Mouse (Mus musculus) v-Abl transformed pro-B cells (cell line): ENCODE data around the gene S100a5.

Experiments used
- in situ Hi-C, 2 experiments: fragments of 400-800 bp; cut with MboI; formaldehyde crosslinking; loops; one replicate each; pipeline ENCODE4 v1.15.1; 2025; ENCODE audit not compliant: unreplicated experiment in 2 of 2

Gene S100a5

DNA sequence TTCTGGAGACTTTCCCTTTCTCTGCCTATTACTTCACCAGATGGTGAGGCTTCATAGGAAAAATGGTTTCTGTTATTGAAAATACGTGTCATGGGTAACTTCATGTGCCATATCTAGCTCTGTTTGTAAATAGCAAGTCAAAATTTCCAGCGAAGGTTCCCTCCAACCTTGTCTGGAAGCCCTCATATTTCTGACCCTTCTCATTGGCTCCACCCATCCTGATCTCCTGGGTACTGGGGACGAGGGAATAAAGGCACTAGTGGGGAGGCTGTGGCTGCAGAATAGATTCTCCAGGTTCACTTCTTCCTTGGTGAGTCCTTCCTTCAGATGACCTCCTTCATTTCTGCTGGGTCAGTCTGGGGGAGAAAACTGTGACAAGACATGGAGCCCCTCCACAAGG lies at the start of gene S100a5:
S100a5 (plus strand) TSS at position 301 of the 400 bp plus-strand sequence.
- in situ Hi-C loops: loop anchor here in 1 of 2 experiments (25.0 kb wide), 1 partner anchor 396 kb away; the partner anchor contains the start of genes Rab13 and Rps27

- in situ Hi-C loops: no loop called here
These were observed 48.2 kb upstream of the S100a5 start, which contains the start of gene S100a3 for GRCm38 (mm10) chr3:90560008-90560628. Gene S100a3 (plus strand): TSS chr3:90560578.

DNA sequence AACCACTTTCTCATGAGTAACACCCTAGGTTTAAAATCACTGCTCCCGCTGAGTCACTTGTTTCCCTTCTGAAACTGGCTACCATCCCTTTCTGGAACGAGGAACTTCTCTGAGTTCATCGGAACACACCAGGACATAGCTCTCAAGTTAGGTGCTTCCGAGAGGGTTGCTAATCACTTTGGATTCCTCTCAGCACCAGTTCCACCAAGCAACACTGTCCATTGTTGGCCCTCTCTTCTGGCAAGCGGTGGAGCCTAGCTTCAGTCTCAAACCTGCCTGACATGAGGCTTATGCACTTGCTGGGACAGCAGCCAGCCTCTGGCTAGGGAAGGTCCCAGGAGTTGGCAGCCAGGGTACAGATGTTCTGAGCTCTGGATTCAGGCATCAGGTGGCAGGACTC lies 33.6 kb upstream of the S100a5 start:
- in situ Hi-C loops: no loop called here

DNA sequence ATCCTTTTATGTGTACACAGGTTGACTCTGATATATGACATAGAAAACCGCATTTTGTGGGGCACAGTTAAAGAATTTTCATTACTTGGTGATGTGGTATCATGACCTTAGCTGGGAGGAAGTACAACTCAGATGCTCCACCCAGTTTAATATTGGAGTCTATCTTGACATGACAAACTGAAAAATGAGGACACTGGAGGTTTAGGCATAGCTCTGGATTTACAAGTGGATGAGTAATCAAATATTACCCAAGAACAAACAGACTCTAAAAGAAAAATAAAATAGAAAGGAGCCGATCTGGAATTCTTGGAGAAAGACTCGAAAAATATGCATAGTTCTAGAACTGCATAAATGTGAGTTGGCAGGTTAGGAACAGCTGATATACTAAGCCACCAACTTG lies 33.0 kb upstream of the S100a5 start:
- in situ Hi-C loops: no loop called here

DNA sequence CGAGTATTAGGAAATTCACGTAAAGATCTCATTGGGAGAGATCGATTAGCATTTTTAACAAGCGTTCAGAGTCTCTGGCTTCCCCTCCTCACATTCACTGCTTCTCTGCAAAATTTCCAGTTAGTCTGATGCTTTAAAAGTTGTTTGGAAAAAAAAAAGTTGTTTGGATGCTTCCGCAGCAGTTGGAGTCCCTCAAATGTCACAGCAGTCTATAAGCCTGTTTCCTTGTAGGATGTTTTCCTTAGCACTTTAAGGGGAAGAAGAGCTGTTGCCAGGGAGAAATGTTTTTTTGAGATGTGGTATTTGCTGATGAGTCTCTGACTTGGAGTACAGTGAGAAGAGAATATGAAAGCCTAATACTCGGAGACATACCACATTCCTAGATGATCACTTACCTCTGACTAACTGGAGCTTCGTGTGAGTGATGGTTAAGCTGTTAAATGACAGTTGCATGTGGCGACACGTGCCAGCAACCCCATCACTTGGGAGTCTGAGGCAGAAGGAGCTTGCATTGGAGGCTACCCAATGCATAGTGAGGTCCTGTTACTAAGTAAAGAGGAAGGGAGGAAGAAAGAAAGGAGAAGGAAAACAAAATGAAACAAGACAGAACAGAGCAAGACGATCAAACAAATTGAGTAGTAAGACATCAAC lies 31.8 kb upstream of the S100a5 start:
- in situ Hi-C loops: no loop called here

DNA sequence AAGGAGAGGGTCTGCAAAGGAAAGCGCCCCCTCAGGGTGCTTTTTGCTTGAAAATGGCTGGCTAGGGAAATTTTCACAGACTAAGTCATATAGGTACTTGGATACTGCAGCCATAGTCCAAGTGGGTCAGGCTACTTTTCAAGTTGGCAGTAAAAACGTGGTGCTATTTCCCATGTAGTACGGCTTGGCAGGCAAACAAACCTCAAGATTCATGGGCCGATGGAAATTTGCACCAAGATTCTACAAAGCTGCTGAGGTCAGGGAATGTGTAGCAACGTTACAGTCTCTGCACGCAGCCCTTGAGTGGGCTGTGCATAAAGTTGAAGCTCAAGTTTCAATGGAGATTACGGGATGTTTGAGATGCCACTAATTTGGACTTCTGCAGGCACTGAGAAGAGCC lies 28.9 kb upstream of the S100a5 start:
- in situ Hi-C loops: no loop called here

- in situ Hi-C loops: loop anchor here (5.0 kb wide), 1 partner anchor 36 kb away; no protein-coding TSS in a partner anchor
These were observed 27.2 kb upstream of the S100a5 start for GRCm38 (mm10) chr3:90581141-90581540.

DNA sequence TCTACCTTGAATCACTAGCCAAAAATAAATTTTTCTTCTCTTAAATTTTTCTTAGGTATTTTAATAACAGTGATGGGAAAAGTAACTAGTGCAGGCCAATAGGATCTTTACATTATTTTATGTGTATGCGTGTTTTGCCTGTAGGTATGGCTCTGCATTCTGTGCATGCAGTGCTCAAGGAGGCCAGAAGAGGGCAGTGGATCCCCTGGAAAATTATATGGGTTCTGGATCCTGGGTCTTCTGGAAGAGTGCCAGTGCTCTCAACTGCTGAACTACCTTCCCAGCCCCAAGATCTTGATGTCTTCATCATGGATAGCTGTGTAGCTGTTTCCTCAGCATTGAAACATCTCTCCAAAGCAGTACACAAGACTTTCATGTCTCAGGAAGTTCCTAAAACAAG lies 26.2 kb upstream of the S100a5 start:
- in situ Hi-C loops: loop anchor here (5.0 kb wide), 1 partner anchor 35 kb away; no protein-coding TSS in a partner anchor

DNA sequence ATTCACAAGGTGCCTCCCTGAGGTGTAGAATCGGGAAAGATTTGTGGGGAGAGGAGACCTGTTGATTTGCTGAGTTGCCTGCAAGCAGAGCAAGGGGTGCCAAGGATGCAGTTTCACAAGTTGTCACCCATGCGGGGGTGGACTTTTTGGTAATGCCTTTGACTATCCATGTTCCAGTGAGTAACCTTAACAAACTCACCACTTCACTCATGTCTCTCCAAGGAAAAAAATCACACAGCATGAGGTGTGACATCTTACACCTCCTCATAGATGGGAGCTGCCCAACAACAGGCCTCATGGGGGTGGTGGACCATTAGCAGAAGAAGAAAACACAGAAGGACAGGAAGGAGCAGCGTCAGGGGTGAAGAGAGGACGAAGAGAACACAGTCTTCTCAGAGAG lies 25.8 kb upstream of the S100a5 start:
- in situ Hi-C loops: loop anchor here (5.0 kb wide), 1 partner anchor 35 kb away; no protein-coding TSS in a partner anchor

- in situ Hi-C loops: loop anchor here (5.0 kb wide), 1 partner anchor 33 kb away; no protein-coding TSS in a partner anchor
These were observed 24.4 kb upstream of the S100a5 start for GRCm38 (mm10) chr3:90583893-90584292.

- in situ Hi-C loops: loop anchor here in 1 of 2 experiments (5.0 kb wide), 2 partner anchors 62 to 93 kb away; partner anchors contain the start of gene Snapin
These were observed 22.7 kb upstream of the S100a5 start for GRCm38 (mm10) chr3:90585595-90585994.

DNA sequence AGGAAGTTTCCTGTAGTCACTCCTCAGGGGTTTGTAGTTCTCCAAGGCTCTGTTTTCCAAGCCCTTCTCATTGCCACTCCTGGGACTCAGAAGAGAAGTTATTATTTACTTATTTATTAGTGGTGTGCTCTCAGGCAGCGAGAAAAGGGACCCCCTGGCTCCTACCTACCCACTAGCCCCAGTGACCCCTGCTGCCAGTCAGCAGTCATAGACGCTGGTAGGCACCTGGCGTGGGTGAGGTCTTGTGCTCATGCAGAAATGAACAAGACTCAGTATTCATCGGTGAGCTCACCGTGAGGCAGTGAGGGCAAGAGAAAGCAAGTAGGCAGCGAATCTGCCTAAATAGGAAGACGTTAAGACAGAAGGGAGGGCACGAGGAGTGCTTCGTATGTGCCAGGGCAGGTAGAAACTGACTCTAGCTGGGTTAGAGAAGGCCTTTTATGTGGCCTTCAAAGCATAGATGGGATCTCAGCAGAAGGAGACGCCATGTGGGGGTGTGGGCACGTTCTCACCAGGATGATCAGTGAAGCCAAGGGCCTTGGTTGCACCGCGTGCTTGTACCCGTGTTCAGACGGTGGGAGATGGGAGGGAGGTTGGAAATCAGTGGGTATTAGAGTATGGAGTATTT lies 22.2 kb upstream of the S100a5 start:
- in situ Hi-C loops: loop anchor here in 1 of 2 experiments (5.0 kb wide), 2 partner anchors 61 to 94 kb away; partner anchors contain the start of gene Snapin

GRCm38 (mm10) chr3:90586906-90587305 lies 21.4 kb upstream of the S100a5 start:
- in situ Hi-C loops: loop anchor here in 1 of 2 experiments (5.0 kb wide), 2 partner anchors 60 to 95 kb away; partner anchors contain the start of gene Snapin

DNA sequence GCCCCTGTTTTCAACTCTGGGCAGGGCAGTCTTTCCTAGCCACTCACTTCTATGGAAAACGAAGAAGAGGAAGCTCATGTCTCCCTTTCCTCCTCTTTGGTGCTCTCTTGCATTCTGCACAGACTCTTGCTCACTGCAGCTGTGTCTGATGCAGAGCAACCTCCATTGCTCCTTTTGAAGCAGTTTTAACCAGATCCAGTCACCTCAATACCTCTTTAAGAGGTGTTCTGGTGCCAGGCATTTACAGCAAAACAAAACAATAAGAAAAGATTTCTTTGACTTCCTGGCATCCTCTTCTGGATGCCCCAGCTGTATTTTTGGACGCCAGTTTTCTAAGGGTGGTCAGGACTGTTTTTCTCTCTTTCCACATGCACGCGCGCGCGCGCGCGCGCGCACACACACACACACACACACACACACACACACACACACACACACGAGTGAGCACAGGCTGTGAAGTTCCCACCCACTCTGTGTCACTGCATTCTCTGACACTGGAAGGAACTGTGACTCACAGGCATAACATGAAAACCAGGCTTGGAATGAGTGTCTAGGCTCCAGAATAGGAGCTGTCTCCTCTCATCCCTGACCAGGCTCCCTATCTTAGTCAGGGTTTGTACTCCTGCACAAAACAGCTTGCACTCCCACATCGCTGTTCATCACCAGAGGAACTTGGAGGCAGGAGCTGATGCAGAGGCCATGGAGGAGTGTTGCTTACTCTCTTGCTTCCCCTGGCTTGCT lies 20.8 kb upstream of the S100a5 start:
- in situ Hi-C loops: loop anchor here in 1 of 2 experiments (5.0 kb wide), 2 partner anchors 60 to 95 kb away; partner anchors contain the start of gene Snapin

DNA sequence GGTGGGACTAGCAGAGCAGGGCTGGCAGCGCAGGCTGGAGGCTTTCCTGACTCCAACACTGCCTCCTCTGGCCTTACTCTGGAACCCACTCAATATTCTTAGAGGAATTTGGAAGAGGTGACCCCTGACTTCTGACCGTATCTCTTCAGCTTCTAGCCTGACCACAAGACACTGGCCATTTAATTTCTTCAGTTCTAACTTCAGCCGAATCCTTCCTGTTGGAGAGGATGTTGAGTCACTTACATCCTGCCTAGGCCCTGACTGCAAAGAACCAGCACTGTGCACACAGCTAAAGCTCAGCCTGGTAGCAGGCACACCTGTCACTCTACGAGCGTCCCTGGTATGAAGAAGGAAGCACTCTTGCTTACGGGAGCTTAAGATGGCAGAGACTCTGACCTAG lies 18.9 kb upstream of the S100a5 start:
- in situ Hi-C loops: loop anchor here in 1 of 2 experiments (5.0 kb wide), 2 partner anchors 58 to 97 kb away; partner anchors contain the start of gene Snapin

DNA sequence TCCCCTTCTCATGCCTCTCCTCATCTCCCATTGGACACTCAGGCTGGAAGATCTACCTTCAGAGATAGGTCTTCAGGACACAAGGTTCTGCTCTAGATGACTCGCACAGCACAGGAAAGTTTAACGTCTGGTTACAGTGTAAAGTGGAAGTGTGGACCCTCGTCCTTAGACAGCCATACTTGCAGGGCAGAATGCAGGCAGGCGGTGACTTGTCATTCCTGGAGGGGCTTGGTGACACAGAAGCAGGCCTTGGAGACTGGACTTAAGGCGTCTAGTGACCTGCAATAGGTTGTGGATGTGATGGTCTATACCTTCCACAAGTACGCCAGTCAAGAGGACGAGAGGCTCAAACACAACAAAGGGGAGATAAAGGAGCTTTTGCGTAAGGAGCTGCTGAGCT lies 18.4 kb upstream of the S100a5 start, which contains the start of gene S100a2:
S100a2 (plus strand) TSS at position 301 of the 400 bp plus-strand sequence.
- in situ Hi-C loops: loop anchor here in 1 of 2 experiments (5.0 kb wide), 2 partner anchors 57 to 98 kb away; partner anchors contain the start of gene Snapin

DNA sequence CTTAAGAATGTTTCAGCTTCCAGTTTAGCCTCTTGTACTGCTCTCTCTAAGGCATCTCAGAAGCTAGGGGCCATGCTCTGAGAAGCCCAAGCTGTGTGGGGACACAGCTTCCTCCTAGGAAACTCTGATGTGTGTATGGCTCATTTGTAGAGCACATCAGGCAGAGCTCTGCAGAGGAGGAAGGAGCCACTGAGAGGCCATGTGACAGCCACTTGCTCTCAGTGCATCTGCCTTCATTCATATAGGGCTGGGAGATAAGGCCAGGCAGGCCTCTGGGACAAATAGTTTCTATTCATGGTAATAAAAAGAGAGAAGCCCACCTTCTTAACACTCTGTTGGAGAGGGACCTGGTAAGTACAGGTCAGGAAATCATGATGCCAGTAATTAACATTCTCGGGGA lies 13.9 kb upstream of the S100a5 start:
- in situ Hi-C loops: no loop called here

DNA sequence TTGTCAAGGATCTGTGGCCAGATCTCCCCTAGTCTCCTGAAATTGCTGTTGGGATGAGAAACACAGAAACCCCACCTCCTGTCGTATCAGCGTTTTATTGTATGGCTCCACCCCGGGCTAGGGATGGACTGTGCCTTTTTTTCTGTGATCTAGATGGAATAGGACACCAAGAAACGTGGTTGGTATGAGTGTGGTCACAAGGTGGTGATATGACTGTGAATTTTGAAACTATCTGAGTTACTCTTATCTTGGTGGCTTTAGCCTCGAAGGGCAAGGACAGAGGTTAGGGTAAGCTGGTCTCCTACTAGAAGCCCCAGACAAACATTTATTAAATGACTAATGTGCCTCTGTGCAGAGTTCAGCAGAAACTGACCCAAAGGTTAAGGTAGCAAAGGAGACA lies 12.8 kb upstream of the S100a5 start:
- in situ Hi-C loops: no loop called here

- in situ Hi-C loops: no loop called here
These were observed 11.5 kb upstream of the S100a5 start for GRCm38 (mm10) chr3:90596810-90597209.

DNA sequence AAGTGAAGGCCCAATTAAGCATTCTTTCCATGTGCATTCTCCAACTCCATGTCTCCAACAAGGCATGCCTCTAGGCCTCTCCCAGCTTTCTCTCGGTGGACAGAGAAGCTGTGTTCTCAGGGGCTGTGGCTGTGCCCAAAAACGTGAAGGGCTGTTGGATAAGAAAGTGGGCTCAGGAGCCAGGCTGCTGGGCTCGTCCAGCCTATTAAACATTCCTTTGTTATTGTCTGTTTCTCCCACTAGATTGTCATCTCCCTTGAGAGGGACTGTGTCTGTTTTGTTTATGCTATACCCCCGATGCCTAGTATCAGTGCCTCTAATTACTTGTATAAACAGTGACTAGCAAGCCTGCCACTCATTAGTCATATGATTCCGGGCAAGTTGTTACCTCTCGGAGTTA lies 10.6 kb upstream of the S100a5 start:
- in situ Hi-C loops: no loop called here
